Mouse (Mus musculus) kidney, adult 2 months (tissue): ENCODE data around the gene Pml. TPM values are rescaled to one million over a fixed set of nuclear protein-coding genes. Genes with fewer than 3 reads are reported as not detected.
A peak's percentile ranks its signal among the peaks of the same experiment; 100 is the strongest.

Experiments
- DNase-seq: peaks from one replicate; pipeline ENCODE4 v3.0.0; 2021
- H3K27ac ChIP-seq: fragments of 200-500 bp; 2 replicates; pipeline ENCODE4 v1.5.1; 2012; ENCODE audit warnings: low read depth, low read length, control low read depth, inconsistent platforms; ENCODE audit not compliant: insufficient read depth
- H3K27me3 ChIP-seq: fragments of 200-500 bp; replicated peaks from 2 replicates; pipeline ENCODE4 v1.6.1; 2012; ENCODE audit warnings: mild to moderate bottlenecking, moderate library complexity, low read length, inconsistent platforms; ENCODE audit not compliant: control insufficient read depth, insufficient read depth
- H3K36me3 ChIP-seq: fragments of 200-500 bp; 2 replicates; pipeline ENCODE4 v1.6.1; 2012; ENCODE audit warnings: mild to moderate bottlenecking, moderate library complexity, low read length, inconsistent platforms; ENCODE audit not compliant: control insufficient read depth, insufficient read depth
- H3K4me1 ChIP-seq: fragments of 200-500 bp; 2 replicates; pipeline ENCODE4 v1.6.1; 2011; ENCODE audit warnings: low read length; ENCODE audit not compliant: control insufficient read depth, insufficient read depth
- H3K4me3 ChIP-seq: fragments of 200-500 bp; 2 replicates; pipeline ENCODE4 v1.5.1; 2011; ENCODE audit warnings: mild to moderate bottlenecking, low read depth, low read length, control low read depth; ENCODE audit not compliant: insufficient read depth
- CTCF ChIP-seq: fragments of 200-500 bp; conservative IDR thresholded peaks from 2 replicates; pipeline ENCODE4 v1.5.1; 2011; ENCODE audit warnings: low read depth, mild to moderate bottlenecking, control low read depth, low read length, moderate library complexity, mixed read lengths; ENCODE audit not compliant: insufficient read depth, insufficient read length
- POLR2A ChIP-seq: fragments of 200-500 bp; IDR thresholded peaks from one replicate; pipeline ENCODE4 v1.6.1; 2011; ENCODE audit warnings: low read depth, low read length, control low read depth
- WGBS: fragments of 180-500 bp; shearing (Covaris S2); methylation state at CpG from one replicate; pipeline ENCODE4 v1.1.7; 2018; 5-methylcytosine and 5-hydroxymethylcytosine counted together
- polyA plus RNA-seq: library from polyadenylated mRNA; depleted of rRNA; stranded (reverse); fragments of >200 nt; gene quantifications from 2 replicates; pipeline ENCODE4 v1.2.3, GENCODE M21; 2012

The Pml gene
- polyA plus RNA-seq, 1 experiment, result 27.6 TPM

DNA sequence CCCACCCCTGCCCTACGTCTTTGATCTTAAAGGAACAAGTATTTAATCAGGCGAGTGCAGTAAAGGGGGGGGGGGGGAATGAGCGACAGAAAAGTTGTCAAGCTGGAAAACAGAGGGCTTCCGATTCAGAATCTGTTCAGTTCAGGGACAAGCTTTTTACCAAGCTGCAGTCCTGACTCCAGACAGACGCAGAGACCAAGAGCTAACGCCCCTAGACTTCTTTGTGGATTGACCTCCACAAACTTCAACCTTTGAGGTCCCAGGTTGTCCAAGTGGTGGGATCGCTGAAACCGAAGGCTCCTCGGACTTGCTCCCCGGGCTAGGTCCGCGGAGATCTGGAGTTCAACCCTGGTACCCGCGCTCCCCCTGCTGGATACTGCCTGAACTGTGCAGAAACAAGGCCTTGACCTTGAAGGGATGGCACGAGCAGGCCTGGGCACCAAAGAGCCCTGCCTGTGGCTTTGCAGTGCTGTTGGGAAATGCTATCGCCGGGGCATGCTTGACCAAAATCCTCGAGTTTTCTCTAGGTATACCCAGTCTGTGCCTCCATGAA, 45.1 kb downstream of the Pml start:
- DNase-seq, result peak; percentile 94
- WGBS, result 2% methylated on average over 18 of the region's 18 CpGs
- no peaks in the 10 kb centered on the region for H3K27me3 ChIP-seq
- H3K4me3 ChIP-seq, result peak overlapping the region; percentile 60
- peak; percentile 93 for TF ChIP-seq CTCF
- TF ChIP-seq POLR2A, result no peak
- H3K36me3 ChIP-seq, result no peaks in the 10 kb centered on the region
- no peak overlapping the region for H3K27ac ChIP-seq
- no peaks in the 10 kb centered on the region for H3K4me1 ChIP-seq

DNA sequence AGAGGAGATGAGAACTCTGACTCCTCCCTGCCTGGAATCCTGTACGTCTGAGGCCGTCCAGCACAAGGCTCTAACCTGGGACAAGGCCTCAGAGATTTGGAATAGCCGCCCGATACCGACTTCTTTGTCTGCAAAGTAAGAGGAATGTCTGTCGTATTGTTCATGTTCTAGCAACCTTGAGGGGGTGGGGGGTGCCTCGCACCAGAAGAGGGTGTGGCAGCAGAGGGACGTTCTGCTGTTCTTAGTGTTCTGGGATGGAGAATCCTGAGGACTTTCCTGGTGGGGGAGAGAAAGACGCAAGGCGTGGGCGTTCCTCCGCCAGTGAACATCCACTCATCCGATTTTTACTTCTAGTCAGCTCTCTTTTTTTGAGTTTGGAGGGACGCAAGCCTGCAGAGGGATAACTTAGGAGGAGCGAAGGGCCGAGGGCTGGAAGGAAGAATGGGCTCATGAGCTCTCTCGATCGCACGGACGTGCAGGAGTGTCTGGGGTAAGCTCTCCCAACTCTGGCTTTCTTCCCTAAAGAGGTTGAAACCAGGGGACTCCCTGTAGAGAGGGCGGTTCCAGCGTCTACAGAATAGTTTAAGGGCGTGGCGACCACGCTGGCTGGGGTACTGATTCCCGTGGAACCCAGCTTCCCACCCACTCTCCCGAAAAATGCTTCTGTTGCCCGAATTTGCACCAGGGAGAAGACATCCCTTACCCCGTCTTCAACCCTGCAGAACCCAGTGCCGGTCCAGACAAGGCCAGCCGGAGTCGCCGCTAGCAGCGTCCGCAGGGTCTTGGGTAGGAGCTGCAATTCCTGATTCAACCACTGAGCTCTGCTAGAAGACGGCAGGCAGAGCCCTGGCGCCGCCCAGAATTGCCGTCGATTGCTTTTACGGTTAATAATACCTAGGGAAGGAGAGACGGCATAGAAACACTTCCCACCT, 45.8 kb downstream of the Pml start, which contains the start of the genes Islr and Islr2:
Gene Islr, minus strand, starts transcription at position 791 of the 932 bp plus-strand sequence.
Gene Islr2, minus strand, starts transcription at position 804 of the 932 bp plus-strand sequence.
- TF ChIP-seq CTCF, result peak; percentile 62
- TF ChIP-seq POLR2A, result no peak
- Histone ChIP-seq H3K36me3 (no peaks in the 10 kb centered on the region), H3K4me1 (no peaks in the 10 kb centered on the region), H3K4me3 (peak within 1 kb of the TSS; percentile 60), H3K27me3 (no peaks in the 10 kb centered on the region), H3K27ac (no peak within 1 kb of the TSS)
- 8% methylated on average over 42 of the region's 42 CpGs for WGBS
- peak; percentile 85 for DNase-seq

DNA sequence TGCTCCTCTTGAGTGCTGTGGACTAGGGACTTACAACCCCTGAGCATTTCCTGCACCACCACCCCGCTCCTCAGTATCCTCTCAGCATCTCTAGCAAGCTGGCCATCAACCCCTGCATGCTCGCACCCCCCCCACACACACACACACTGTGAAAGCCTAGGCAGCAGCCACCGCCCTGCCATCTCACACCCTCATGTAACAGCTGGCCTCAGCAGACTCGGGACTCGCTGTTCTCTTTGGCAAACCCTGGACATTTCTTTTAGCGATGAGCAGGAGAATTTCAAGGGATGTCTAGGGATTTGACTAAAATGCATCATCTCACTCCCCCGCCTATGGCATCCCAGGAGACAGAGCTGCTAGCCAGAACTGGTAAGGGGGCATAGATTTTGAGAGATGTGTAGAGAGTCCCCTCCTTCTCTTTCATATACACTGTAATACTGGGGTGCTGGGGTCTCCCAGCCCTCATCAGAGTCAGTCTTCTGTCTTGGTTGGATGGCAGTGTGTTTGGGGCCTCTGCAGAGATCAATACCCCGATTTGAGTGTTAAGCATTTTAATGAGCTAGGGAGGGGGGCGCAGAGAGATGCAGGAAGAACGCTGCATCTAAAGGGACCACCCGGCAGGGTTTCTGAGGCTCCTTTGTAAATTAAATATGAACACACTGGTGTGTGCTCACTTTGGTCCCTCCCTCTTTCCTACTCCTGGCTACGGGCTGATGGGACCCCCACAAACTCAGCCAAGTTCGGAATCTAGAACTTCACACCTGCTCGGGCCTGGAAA, 46.7 kb downstream of the Pml start:
- H3K4me3 ChIP-seq, result no peak overlapping the region

DNA sequence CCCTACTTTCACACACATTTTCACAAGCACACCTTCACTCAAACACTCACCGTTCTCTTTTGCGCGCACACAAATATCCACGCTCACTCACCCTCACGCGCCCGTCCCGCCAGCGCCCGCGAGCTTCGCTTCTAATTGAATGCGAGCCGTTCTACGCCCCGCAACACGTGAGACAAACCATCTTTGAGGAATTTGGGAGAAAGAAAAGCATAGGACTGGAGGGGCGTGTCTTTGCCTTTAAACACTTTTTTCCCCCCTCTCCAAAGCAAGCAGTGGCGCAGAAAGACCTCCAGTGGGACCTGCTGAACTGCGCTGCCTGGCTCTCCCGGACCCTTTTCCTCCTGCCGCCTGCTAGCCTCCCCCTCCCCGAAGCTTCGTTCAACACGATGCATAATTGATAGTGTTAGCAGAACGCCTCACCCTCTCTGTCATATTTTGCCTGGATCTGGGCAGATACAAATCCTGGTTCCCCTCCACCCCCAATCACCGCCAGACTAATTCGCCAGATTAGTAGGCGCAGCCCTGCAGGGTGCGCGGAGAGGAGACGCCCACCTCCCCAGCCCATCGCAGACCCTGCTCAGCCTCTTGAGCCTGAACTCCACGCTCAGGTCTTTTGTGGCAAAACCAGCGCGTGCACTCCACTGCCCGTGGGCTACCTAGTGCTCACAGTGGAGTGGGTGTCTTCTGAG, 47.6 kb downstream of the Pml start:
- DNase-seq, result no peak
- Histone ChIP-seq H3K4me1 (peaks cover 3% of the 10 kb centered on the region; the same call in 1 of the 2 replicates), H3K36me3 (no peaks in the 10 kb centered on the region), H3K4me3 (no peak overlapping the region), H3K27me3 (peaks cover 2% of the 10 kb centered on the region), H3K27ac (no peak overlapping the region)
- TF ChIP-seq CTCF (no peak), POLR2A (no peak)
- 5% methylated on average over 37 of the region's 37 CpGs for WGBS

More for the DNA sequence above, 46.7 kb downstream of the Pml start:
- H3K4me1 ChIP-seq, result no peaks in the 10 kb centered on the region; the same call in 1 of the 2 replicates
- DNase-seq, result no peak
- no peak overlapping the region for H3K27ac ChIP-seq
- TF ChIP-seq POLR2A (no peak), CTCF (no peak)
- WGBS, result 28% methylated on average over 14 of the region's 14 CpGs
- H3K36me3 ChIP-seq, result no peaks in the 10 kb centered on the region
- no peaks in the 10 kb centered on the region; the same call in 1 of the 2 replicates for H3K27me3 ChIP-seq

DNA sequence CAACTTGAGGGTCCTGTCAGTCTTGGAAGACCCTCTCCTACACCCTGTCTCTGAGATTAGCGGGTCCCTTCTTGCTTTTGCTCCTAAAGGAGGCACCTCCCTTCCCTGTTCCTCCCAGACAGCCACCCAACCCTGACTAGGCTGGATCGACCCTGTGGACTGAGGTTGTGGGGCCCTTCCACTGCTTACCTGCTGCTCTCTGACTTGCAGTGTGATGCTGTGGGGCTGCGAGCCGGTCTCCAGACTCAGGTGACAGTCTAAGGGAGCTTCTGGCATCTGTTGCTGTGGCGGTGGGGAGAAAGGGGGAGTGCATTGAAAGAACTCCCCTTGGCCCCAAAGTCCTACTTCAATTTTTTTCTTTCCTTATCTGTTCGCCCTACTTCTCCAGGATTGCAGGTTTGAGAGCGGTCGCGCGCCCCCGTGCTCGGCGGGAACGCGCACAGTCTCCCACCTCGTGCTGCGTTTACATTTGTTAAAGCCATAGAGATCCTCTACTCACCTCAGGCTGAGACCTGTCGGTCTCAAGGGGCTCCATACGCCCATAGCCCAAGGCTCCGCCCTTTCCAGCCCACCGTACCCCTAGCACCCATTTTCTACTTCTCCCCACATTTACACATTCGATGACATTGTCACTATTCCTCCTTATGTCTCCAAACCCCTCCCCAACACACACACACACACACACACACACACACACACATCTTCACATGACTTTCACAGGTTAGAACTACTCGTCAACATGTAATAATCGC, 48.3 kb downstream of the Pml start:
- no peak overlapping the region for H3K27ac ChIP-seq
- no peak overlapping the region for H3K4me3 ChIP-seq
- TF ChIP-seq CTCF (no peak), POLR2A (no peak)
- no peak for DNase-seq
- H3K27me3 ChIP-seq, result peaks cover 3% of the 10 kb centered on the region
- H3K36me3 ChIP-seq, result no peaks in the 10 kb centered on the region
- H3K4me1 ChIP-seq, result peaks cover 3% of the 10 kb centered on the region; the same call in 1 of the 2 replicates
- 11% methylated on average over 24 of the region's 24 CpGs for WGBS
